Mouse (Mus musculus) lung, adult 2 months (tissue): Measurements from ENCODE around the gene Nme9.

Source experiments
- CTCF ChIP-seq: fragments of 200-500 bp; IDR thresholded peaks from 2 replicates; pipeline ENCODE4 v1.5.1; 2011; ENCODE audit warnings: mild to moderate bottlenecking, low read length, control low read depth; ENCODE audit not compliant: insufficient read depth
- POLR2A ChIP-seq: fragments of 200-500 bp; IDR thresholded peaks from 2 replicates; pipeline ENCODE4 v1.6.1; 2011; ENCODE audit warnings: low read depth, mild to moderate bottlenecking, control low read depth, low read length, borderline replicate concordance; ENCODE audit errors: extremely low read depth

DNA sequence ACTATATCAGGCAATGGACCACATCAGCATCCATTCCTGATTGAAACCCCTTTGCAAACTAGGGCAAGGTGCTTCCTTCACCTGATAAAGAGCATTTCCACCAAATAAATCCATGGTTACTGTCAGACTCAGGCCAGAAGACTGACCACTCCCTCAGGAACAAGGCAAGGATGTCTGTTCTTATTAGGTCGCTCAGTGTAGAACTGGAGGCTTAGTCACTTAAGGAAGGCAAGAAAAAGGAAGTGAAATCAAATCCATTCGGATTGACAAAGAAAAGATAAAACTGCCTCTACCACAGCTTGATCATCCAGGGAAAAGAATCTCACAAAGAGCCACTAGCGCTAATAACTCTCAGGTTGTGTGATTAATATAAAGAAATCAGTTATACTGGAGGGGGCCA, 42.0 kb upstream of the Nme9 start:
- TF ChIP-seq CTCF (no peak), POLR2A (no peak)
